Mouse (Mus musculus) heart, embryonic 11.5 days (tissue): ENCODE data around the gene Mia. TPM values are rescaled to one million over a fixed set of nuclear protein-coding genes. Genes with fewer than 3 reads are reported as not detected.

Source experiments
- ATAC-seq: fragments of 200-750 bp; cut with Nextera tagmentation; replicated peaks from 2 replicates; pipeline ENCODE4 v1.8.0; 2017; ENCODE audit warnings: moderate library complexity; ENCODE audit not compliant: insufficient number of reproducible peaks, low FRiP score, low TSS enrichment
- H3K27ac ChIP-seq: fragments of 300-500 bp; sonication (generic); 2 replicates; pipeline ENCODE4 v1.5.1; 2014; ENCODE audit warnings: mild to moderate bottlenecking, low read depth, low read length
- H3K27me3 ChIP-seq: fragments of 300-500 bp; sonication (generic); 2 replicates; pipeline ENCODE4 v1.6.1; 2014; ENCODE audit warnings: mild to moderate bottlenecking, low read length, mixed read lengths; ENCODE audit not compliant: control insufficient read depth, insufficient read depth
- H3K36me3 ChIP-seq: fragments of 300-500 bp; sonication (generic); 2 replicates; pipeline ENCODE4 v1.6.1; 2014; ENCODE audit warnings: mild to moderate bottlenecking, low read length, moderate library complexity, mixed read lengths; ENCODE audit not compliant: control insufficient read depth, insufficient read depth
- H3K4me1 ChIP-seq: fragments of 300-500 bp; sonication (generic); 2 replicates; pipeline ENCODE4 v1.6.1; 2014; ENCODE audit warnings: low read length; ENCODE audit not compliant: control insufficient read depth, insufficient read depth
- H3K4me2 ChIP-seq: fragments of 300-500 bp; sonication (generic); 2 replicates; pipeline ENCODE4 v1.6.1; 2014; ENCODE audit warnings: mild to moderate bottlenecking, moderate library complexity
- H3K4me3 ChIP-seq: fragments of 300-500 bp; sonication (generic); 2 replicates; pipeline ENCODE4 v1.5.1; 2014; ENCODE audit warnings: low read depth, low read length
- H3K9ac ChIP-seq: fragments of 300-500 bp; sonication (generic); 2 replicates; pipeline ENCODE4 v1.6.1; 2014; ENCODE audit warnings: mild to moderate bottlenecking, low read depth, low read length, moderate library complexity
- H3K9me3 ChIP-seq: fragments of 300-500 bp; sonication (generic); replicated peaks from 2 replicates; pipeline ENCODE4 v1.6.1; 2016; ENCODE audit warnings: low read length; ENCODE audit not compliant: control insufficient read depth
- WGBS: fragments of 180-500 bp; shearing (Covaris S2); extraction: QIAGEN DNeasy Blood & Tissue Kit; methylation state at CpG from one replicate; pipeline ENCODE4 v1.1.7; 2014; ENCODE audit not compliant: insufficient replicate concordance; 5-methylcytosine and 5-hydroxymethylcytosine counted together
- polyA plus RNA-seq: library from polyadenylated mRNA; unstranded; fragments of >200 nt; fragmentation: Nextera tagmentation; extraction: Ambion mirVana; gene quantifications from 2 replicates; pipeline ENCODE4 v1.2.1, GENCODE M21; 2014

The Mia gene
- 0.34 and 0.44 TPM in 2 replicates for polyA plus RNA-seq

DNA sequence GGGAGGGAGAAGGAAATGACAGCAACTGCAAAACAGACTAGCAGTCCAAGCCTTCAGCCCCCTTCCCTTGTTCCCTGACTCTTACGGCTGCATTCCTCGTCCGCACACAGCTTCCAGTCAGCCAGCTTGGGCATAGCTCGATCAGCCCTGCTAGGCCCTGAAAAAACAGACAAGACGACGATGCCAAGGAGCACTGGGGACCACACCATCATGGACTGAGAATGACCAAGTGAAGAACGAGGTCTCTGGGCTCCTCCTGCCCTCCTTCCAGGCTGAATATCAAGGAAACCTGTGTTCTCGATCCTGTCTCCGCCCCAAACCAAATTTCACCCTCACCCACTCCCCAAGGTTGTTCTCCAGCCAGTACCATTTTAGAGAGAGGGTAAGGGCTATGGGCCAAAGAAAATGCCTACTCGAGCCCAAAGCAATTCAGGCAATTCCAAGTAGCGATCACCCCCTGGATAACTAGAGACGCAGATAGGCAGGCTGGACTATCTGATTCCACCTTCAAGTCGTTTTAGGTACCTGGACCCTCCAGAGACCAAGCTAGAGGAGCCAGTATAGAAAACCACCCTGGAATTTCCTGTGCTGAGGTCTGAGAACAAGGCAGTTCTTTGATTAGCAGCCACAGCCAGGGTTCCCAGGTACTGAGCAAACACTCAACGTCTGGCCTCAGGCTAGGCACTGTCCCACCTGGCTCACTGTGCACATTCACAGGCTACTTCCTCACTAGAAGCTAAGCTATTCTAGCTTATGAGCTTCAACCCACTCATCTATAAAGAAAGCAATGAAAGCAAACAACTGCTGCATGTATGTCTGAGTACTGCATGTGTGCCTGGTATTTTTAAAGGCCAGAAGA, at the start of gene Mia, which contains the start of gene Gm21983:
Mia (minus strand) TSS at position 321 of the 859 bp plus-strand sequence.
Gm21983 (minus strand) TSS at position 250 of the 859 bp plus-strand sequence.
- ATAC-seq: no peak
- Histone ChIP-seq H3K4me3 (no peak within 1 kb of the TSS), H3K4me2 (no peak within 1 kb of the TSS), H3K9ac (no peak within 1 kb of the TSS), H3K4me1 (peaks cover 5% of the 10 kb centered on the region; the same call in 1 of the 2 replicates), H3K9me3 (0 out of 2 replicates have a peak, but pooled peaks cover 3% of the 10 kb centered on the region), H3K27me3 (no peaks in the 10 kb centered on the region), H3K36me3 (peaks cover 17% of the 10 kb centered on the region), H3K27ac (no peak within 1 kb of the TSS)
- WGBS: 62% methylated on average over 14 of the region's 14 CpGs

DNA sequence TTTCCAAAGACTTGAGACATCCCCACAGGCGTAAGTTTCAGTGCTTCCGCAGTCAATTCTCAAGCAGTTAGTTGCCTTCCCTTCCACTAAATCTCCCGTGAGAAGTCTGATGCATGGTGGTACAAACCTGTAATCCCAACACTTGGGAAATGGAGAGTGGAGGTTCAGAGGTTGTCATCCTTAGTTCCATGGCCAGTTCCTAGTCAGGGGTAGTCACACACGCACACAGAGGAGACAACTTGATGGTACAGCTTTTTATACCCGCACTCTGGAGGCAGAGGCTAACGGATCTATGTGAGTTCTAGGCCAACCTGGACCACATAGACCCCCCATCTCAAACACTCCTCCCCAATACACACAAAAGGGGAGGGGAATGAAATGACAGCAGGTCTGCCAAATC, 47.9 kb upstream of the Mia start:
- Histone ChIP-seq H3K36me3 (no peaks in the 10 kb centered on the region; the same call in 1 of the 2 replicates), H3K4me1 (peaks cover 33% of the 10 kb centered on the region)
- no peak for ATAC-seq

DNA sequence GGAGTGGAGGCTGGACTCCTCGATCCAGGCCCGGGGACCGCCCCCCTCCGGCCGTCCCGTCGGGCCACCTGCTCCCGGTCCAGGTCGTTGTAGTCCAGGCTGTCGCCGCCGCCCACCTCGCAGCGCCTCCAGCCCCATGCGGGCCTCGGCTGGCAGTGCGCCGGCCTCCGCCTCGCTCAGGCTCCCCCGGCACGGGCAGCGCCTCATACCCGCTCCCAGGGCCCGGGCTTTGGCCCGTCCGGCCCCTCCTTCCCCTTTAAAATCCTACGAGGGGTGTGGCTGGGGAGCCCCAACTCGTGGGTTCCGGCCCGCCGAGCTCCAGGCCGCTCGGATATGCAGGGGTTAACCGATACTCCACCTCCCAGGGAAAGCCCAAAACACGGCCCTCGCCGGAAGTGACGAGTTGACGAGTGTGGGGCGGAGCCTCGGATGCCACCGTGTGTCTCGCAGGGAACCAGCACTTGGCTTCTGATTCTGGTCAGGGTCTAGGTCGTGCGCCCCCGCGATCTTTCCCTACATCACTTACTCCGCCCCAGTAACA, 47.4 kb upstream of the Mia start, which contains the start of gene Itpkc:
Itpkc (minus strand) TSS at position 381 of the 541 bp plus-strand sequence.
- peak; percentile 82 for ATAC-seq
- no peaks in the 10 kb centered on the region for H3K9me3 ChIP-seq
- WGBS: under 1% methylated on average over 49 of the region's 49 CpGs
- peak within 1 kb of the TSS; percentile 82 for H3K9ac ChIP-seq
- H3K4me3 ChIP-seq: peak within 1 kb of the TSS; percentile 69
- peak within 1 kb of the TSS; percentile 75 for H3K4me2 ChIP-seq
- no peaks in the 10 kb centered on the region; the same call in 1 of the 2 replicates for H3K36me3 ChIP-seq
- H3K27me3 ChIP-seq: no peaks in the 10 kb centered on the region
- peak within 1 kb of the TSS; percentile 81 for H3K27ac ChIP-seq
- peaks cover 29% of the 10 kb centered on the region for H3K4me1 ChIP-seq

More for the DNA sequence above, 47.9 kb upstream of the Mia start:
- Histone ChIP-seq H3K9ac (peak overlapping the region; percentile 82), H3K4me3 (peak overlapping the region; percentile 69), H3K27ac (peak overlapping the region; percentile 81), H3K4me2 (peak overlapping the region; percentile 75), H3K9me3 (no peaks in the 10 kb centered on the region), H3K27me3 (no peaks in the 10 kb centered on the region)
- WGBS: 20% methylated on average over 6 of the region's 6 CpGs

DNA sequence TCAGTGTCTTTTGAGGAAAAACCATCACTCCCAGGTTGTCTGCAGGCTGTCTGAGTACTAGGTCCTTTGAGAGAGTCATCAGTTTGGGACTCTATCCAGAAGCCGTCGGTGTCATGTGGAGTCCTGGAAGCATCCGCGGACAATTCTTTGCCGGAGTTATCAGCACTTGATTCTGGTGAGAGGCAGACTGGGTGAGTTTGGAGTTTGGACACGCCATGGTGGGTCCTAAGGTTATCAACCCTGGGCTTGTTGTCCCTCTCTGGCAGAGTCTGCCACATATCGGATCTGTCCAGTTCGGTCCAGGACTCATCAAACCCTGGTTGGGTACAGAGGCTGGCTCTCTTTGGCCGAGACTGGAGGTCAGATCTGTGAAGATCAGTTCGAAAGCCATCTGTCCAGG, 46.7 kb upstream of the Mia start:
- H3K27me3 ChIP-seq: no peaks in the 10 kb centered on the region
- 2% methylated on average over 10 of the region's 10 CpGs for WGBS
- no peaks in the 10 kb centered on the region; the same call in none of the 2 replicates for H3K36me3 ChIP-seq
- peak overlapping the region; percentile 75 for H3K4me2 ChIP-seq
- no peak for ATAC-seq
- H3K4me3 ChIP-seq: peak overlapping the region; percentile 69
- no peak overlapping the region; the same call in 1 of the 2 replicates for H3K27ac ChIP-seq
- H3K9me3 ChIP-seq: no peaks in the 10 kb centered on the region
- H3K4me1 ChIP-seq: peaks cover 28% of the 10 kb centered on the region; the same call in 1 of the 2 replicates
- H3K9ac ChIP-seq: peak overlapping the region; percentile 82

DNA sequence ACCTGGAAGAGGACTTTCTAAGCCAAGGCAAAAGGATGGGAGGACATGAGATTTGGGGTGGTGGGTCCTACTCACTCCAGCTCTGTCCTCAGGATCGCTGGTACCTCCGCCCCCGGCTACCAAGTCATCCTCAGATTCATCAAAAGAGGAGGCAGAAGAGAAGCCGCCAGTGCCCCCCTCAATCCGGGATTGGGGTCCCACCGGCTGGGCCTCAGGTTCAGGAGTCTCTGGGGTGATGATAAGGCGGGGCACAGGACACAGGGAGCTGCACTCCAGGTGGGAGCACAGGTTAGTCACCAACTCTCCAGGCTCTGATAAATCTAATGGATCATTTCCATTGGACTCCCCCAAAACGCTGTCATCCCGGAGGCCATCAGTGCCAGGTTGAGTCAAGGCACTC, 46.3 kb upstream of the Mia start:
- 34% methylated on average over 9 of the region's 9 CpGs for WGBS
- Histone ChIP-seq H3K4me3 (peak overlapping the region; percentile 69), H3K9me3 (no peaks in the 10 kb centered on the region), H3K27ac (no peak overlapping the region), H3K27me3 (no peaks in the 10 kb centered on the region), H3K4me2 (peak overlapping the region; percentile 75), H3K4me1 (peaks cover 28% of the 10 kb centered on the region; the same call in 1 of the 2 replicates), H3K9ac (peak overlapping the region; percentile 82), H3K36me3 (no peaks in the 10 kb centered on the region; the same call in none of the 2 replicates)
- no peak for ATAC-seq

DNA sequence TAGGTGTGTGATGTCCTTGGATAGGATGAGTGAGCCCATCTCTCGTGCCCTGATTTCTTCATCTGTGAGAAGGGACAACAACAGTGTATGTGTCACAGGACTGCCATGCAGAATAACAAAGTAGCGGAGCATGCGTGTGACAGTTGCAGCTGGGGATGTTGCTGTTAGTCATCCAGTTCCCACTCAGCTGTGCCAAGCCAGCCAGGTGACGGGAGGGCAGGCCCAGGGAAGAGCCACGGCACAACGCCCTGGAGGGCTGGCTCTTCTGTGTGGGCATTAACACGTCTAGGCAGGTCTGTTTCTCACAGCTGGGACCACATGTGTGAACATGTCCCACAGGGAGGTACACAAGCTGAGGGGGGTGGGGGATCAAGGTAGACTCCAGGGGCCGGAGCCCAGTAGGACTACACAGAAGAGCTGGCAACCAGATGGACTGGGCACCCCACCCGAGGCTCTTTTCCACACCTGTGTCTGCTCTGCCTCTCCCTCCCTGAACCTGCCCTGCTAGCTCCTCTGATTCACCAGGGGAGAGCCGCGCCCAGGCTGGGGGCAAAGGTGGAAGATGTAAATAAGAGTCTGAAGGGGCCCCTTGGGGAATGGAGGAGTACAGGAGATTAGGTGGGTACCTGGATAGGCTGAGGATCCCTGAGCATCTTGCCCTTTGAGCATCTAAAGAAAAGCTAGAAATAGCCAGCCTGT, 44.1 kb upstream of the Mia start:
- no peaks in the 10 kb centered on the region; the same call in none of the 2 replicates for H3K36me3 ChIP-seq
- no peaks in the 10 kb centered on the region for H3K9me3 ChIP-seq
- WGBS: 82% methylated on average over 11 of the region's 11 CpGs
- no peaks in the 10 kb centered on the region for H3K27me3 ChIP-seq
- ATAC-seq: no peak
- no peak overlapping the region for H3K27ac ChIP-seq
- peak overlapping the region; percentile 4; the same call in 1 of the 2 replicates for H3K4me2 ChIP-seq
- H3K4me3 ChIP-seq: no peak overlapping the region
- H3K4me1 ChIP-seq: peaks cover 28% of the 10 kb centered on the region; the same call in 1 of the 2 replicates
- H3K9ac ChIP-seq: 0 out of 2 replicates have a peak overlapping the region, but pooled peaks have one; percentile 7

DNA sequence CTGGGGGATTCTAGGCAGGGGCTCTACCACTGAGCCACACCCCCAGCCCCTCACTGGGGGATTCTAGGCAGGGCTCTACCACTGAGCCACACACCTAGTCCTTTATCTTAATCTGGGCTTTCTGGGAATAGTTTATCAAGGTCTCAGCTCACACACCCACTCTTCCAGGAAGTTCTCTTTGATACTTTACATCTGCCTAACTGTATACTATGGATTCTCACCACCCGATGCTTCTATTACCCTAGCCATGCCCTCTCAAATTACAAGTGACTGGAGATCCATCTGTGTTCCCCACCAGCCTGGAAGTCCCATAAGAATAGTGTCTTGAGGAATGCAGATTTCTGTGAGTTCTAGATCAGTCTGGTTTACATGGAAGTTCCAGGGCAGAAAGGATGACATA, 41.6 kb upstream of the Mia start:
- Histone ChIP-seq H3K4me2 (no peak overlapping the region), H3K4me1 (peaks cover 26% of the 10 kb centered on the region; the same call in 1 of the 2 replicates), H3K27me3 (no peaks in the 10 kb centered on the region), H3K36me3 (no peaks in the 10 kb centered on the region; the same call in none of the 2 replicates), H3K9ac (no peak overlapping the region), H3K27ac (no peak overlapping the region), H3K9me3 (no peaks in the 10 kb centered on the region), H3K4me3 (no peak overlapping the region)
- ATAC-seq: no peak
- WGBS: 59% methylated on average over 1 of the region's 1 CpGs

DNA sequence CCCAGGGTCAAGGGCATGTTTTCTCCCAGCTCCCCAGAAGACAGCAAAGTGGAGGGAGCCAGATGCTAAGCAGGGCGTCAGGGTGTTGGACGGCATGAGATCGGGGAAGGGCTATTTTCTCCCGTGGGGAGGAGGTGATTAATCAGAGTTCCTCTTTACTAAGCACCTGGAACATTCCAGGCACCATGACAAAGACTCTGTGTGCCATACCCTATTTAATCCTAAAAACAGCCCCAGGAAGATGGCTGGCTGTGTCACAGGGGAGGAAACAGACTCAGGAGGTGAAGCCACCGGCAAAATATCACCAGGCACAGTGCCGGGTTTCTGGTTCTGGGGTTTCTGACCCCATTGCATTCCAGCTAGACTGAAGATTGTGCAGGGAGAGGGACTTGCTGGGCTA, 41.0 kb upstream of the Mia start:
- Histone ChIP-seq H3K9me3 (no peaks in the 10 kb centered on the region), H3K4me1 (peaks cover 20% of the 10 kb centered on the region; the same call in 1 of the 2 replicates), H3K4me2 (no peak overlapping the region), H3K27me3 (no peaks in the 10 kb centered on the region), H3K9ac (no peak overlapping the region), H3K4me3 (no peak overlapping the region), H3K36me3 (no peaks in the 10 kb centered on the region; the same call in none of the 2 replicates), H3K27ac (no peak overlapping the region)
- no peak for ATAC-seq
- WGBS: 67% methylated on average over 6 of the region's 6 CpGs
